Mouse (Mus musculus): ENCODE data around the gene Psg16. TPM values are rescaled to one million over a fixed set of nuclear protein-coding genes. Genes with fewer than 3 reads are reported as not detected.

The Psg16 gene
- total and polyA plus RNA-seq, 3 experiments = 0.23 to 0.67 TPM; not detected in 1

DNA sequence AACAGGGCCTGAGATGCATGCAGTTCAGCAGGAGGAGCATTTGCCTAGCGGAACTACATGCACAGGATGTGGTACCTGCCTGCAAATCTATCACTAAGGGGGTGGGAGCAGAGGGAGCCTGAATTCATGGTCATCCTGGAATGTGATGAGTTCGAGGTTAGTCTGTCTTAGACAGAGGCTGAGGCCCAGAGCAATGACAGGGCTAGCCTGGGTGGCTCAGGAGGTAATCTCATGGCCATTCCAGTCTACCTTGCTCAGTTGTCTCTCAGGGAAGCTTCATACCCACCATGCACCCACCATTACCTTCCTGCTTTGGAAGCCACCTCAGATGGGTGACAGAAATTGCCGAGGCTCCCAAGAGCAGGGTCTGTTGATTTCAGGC lies 14.4 kb upstream of the Psg16 start:
- peak; percentile 65 for DNase-seq (ENCODE audit: low read depth, low spot score)
- Histone ChIP-seq H3K9me3 (replicated peaks; ENCODE audit: insufficient read depth, low read length) (no peaks in the 10 kb centered on the region), H3K9ac (ENCODE audit: control insufficient read depth, low read depth, low read length, poor library complexity, severe bottlenecking) (peak overlapping the region; percentile 87), H3K27ac (ENCODE audit: control insufficient read depth, low read depth, low read length) (peak overlapping the region; percentile 100), H3K4me3 (ENCODE audit: control insufficient read depth in 1 of 2, insufficient read depth in 1 of 2, low read depth in 2 of 2, low read length in 2 of 2) (peak overlapping the region; percentile 59 to 61), H3K36me3 (ENCODE audit: control insufficient read depth in 1 of 2, insufficient read depth in 2 of 2, low read length in 2 of 2) (peaks cover 0 to 33% of the 10 kb centered on the region in 2 experiments; a peak in 2 of 4 replicates), H3K27me3 (ENCODE audit: control insufficient read depth in 1 of 2, insufficient read depth in 2 of 2, low read length in 2 of 2) (no peaks in the 10 kb centered on the region), H3K79me2 (ENCODE audit: control insufficient read depth, insufficient read depth, low read length, poor library complexity) (peaks cover 9% of the 10 kb centered on the region; the same call in 1 of the 2 replicates), H3K4me1 (ENCODE audit: control insufficient read depth in 1 of 2, insufficient read depth in 2 of 2, low read length in 2 of 2) (peaks cover 8 to 47% of the 10 kb centered on the region in 2 experiments)
- no peak for TF ChIP-seq ZNF384 (IDR thresholded peaks at IDR 0.05; ENCODE audit: low read depth, low read length)
- no peak for TF ChIP-seq RAD21 (IDR thresholded peaks at IDR 0.05; ENCODE audit: low read depth, low read length)
- TF ChIP-seq CHD2 (IDR thresholded peaks at IDR 0.05; ENCODE audit: low read length) = no peak
- no peak for TF ChIP-seq ELF1 (IDR thresholded peaks at IDR 0.05; ENCODE audit: low read depth, low read length)
- TF ChIP-seq E2F4 (IDR thresholded peaks at IDR 0.05; ENCODE audit: borderline replicate concordance, low read depth, low read length) = no peak
- TF ChIP-seq ZKSCAN1 (IDR thresholded peaks at IDR 0.05; ENCODE audit: low read depth, low read length) = no peak
- no peak for TF ChIP-seq JUND (IDR thresholded peaks at IDR 0.05; ENCODE audit: low read depth, low read length)
- no peak for TF ChIP-seq USF1 (IDR thresholded peaks at IDR 0.05; ENCODE audit: low read depth, low read length)
- no peak for TF ChIP-seq ZC3H11A (IDR thresholded peaks at IDR 0.05; ENCODE audit: low read depth, low read length)
- no peak for TF ChIP-seq POLR2AphosphoS5 (IDR thresholded peaks at IDR 0.05; ENCODE audit: borderline replicate concordance, low read depth, low read length)
- no peak for TF ChIP-seq SIN3A (IDR thresholded peaks at IDR 0.05; ENCODE audit: low read length)
- no peak for TF ChIP-seq NRF1 (IDR thresholded peaks at IDR 0.05; ENCODE audit: insufficient read depth, low read depth, low read length, poor library complexity, severe bottlenecking)
- TF ChIP-seq MYB (IDR thresholded peaks at IDR 0.05; ENCODE audit: low read depth, low read length) = no peak
- TF ChIP-seq KAT2A (conservative IDR thresholded peaks at IDR 0.05; ENCODE audit: low read depth, low read length) = no peak
- TF ChIP-seq ZMIZ1 (IDR thresholded peaks at IDR 0.05; ENCODE audit: low read depth, low read length) = no peak
- TF ChIP-seq POLR2A (IDR thresholded peaks at IDR 0.05; ENCODE audit: control insufficient read depth in 1 of 2, insufficient read depth in 1 of 2, low read depth in 1 of 2, low read length in 2 of 2, poor library complexity in 1 of 2) = no peak
- TF ChIP-seq UBTF (IDR thresholded peaks at IDR 0.05; ENCODE audit: borderline replicate concordance, insufficient read depth, low read depth, low read length) = no peak
- TF ChIP-seq BHLHE40 (IDR thresholded peaks at IDR 0.05; ENCODE audit: borderline replicate concordance, low read depth, low read length) = no peak
- TF ChIP-seq SMC3 (IDR thresholded peaks at IDR 0.05; ENCODE audit: low read depth, low read length) = no peak

DNA sequence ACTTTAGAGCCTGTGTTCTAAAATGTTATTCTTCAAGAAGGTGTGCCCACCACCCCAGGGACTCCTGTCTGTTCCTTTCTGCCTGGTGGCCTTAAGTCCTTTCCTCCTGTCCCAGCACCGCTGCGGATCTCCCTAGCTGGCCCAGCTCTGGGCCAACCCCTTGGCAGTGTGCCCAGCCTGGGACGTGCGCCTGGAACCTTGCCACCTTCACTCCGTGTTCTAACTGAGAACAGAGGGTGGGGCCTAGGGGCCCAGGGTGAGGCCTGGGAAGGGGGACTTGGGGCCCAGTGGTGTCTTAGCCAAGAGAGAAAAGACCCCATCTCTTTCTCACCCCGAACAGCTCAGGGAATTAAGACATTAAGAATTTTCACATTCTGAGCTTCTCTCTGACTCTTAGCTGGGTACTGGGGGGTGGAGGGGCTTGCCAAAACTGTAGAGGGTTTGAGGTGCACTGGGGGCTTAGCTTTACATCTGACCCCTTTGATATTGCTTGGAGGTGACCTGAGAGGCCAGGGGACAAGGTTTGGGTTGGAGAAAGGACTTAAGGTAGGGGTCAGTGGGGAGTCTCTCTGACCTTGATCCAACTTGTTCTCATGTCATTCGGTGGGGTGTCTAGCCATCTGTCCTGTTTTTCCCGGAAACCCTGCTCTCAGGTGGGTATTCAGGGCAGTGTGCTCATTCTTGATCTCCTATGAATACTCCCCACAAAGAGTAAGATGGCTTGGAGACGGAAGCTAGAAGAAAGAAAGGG lies 13.6 kb upstream of the Psg16 start:
- peak overlapping the region; percentile 87 for H3K9ac ChIP-seq (ENCODE audit: control insufficient read depth, low read depth, low read length, poor library complexity, severe bottlenecking)
- H3K4me1 ChIP-seq (ENCODE audit: control insufficient read depth in 1 of 2, insufficient read depth in 2 of 2, low read length in 2 of 2) = peaks cover 8 to 47% of the 10 kb centered on the region in 2 experiments
- TF ChIP-seq CTCF (IDR thresholded peaks at IDR 0.05 in 2 of 3, conservative IDR thresholded peaks at IDR 0.05 in 1 of 3; ENCODE audit: control insufficient read depth in 1 of 3, insufficient read depth in 1 of 3, low read depth in 2 of 3, low read length in 3 of 3, poor library complexity in 1 of 3, severe bottlenecking in 1 of 3) (no peak), HCFC1 (IDR thresholded peaks at IDR 0.05; ENCODE audit: low read depth, low read length) (0 out of 2 replicates have a peak, but pooled peaks have one; percentile 54), BHLHE40 (IDR thresholded peaks at IDR 0.05; ENCODE audit: borderline replicate concordance, low read depth, low read length) (peak; percentile 59; the same call in 1 of the 2 replicates), NELFE (IDR thresholded peaks at IDR 0.05; ENCODE audit: low read depth, low read length) (peak; percentile 65), ZMIZ1 (IDR thresholded peaks at IDR 0.05; ENCODE audit: low read depth, low read length) (peak; percentile 66), ELF1 (IDR thresholded peaks at IDR 0.05; ENCODE audit: low read depth, low read length) (0 out of 2 replicates have a peak, but pooled peaks have one; percentile 14), POLR2A (IDR thresholded peaks at IDR 0.05; ENCODE audit: control insufficient read depth in 1 of 2, insufficient read depth in 1 of 2, low read depth in 1 of 2, low read length in 2 of 2, poor library complexity in 1 of 2) (peak; percentile 19 to 62; a peak in 1 of 4 replicates), NRF1 (IDR thresholded peaks at IDR 0.05; ENCODE audit: insufficient read depth, low read depth, low read length, poor library complexity, severe bottlenecking) (no peak), MAZ (IDR thresholded peaks at IDR 0.05; ENCODE audit: low read depth, low read length) (no peak; the same call in 1 of the 2 replicates), POLR2AphosphoS5 (IDR thresholded peaks at IDR 0.05; ENCODE audit: borderline replicate concordance, low read depth, low read length) (peak; percentile 18; the same call in 1 of the 2 replicates), ZNF384 (IDR thresholded peaks at IDR 0.05; ENCODE audit: low read depth, low read length) (no peak), TCF12 (IDR thresholded peaks at IDR 0.05; ENCODE audit: low read depth, low read length) (peak; percentile 37), TBP (IDR thresholded peaks at IDR 0.05; ENCODE audit: low read depth, low read length) (peak; percentile 69; the same call in 1 of the 2 replicates), POLR2AphosphoS2 (IDR thresholded peaks at IDR 0.05; ENCODE audit: low read length) (peak; percentile 34; the same call in 1 of the 2 replicates), EP300 (IDR thresholded peaks at IDR 0.05; ENCODE audit: low read depth in 1 of 2, low read length in 2 of 2) (peak; percentile 46 to 82), ETS1 (IDR thresholded peaks at IDR 0.05; ENCODE audit: low read depth, low read length) (peak; percentile 82)

More for the DNA sequence above, 13.6 kb upstream of the Psg16 start:
- H3K79me2 ChIP-seq (ENCODE audit: control insufficient read depth, insufficient read depth, low read length, poor library complexity) = peaks cover 7% of the 10 kb centered on the region; the same call in 1 of the 2 replicates
- peak overlapping the region; percentile 100 for H3K27ac ChIP-seq (ENCODE audit: control insufficient read depth, low read depth, low read length)
- no peaks in the 10 kb centered on the region for H3K9me3 ChIP-seq (replicated peaks; ENCODE audit: insufficient read depth, low read length)
- no peaks in the 10 kb centered on the region for H3K27me3 ChIP-seq (ENCODE audit: control insufficient read depth in 1 of 2, insufficient read depth in 2 of 2, low read length in 2 of 2)
- peak overlapping the region; percentile 61 to 66 for H3K4me3 ChIP-seq (ENCODE audit: control insufficient read depth in 1 of 2, insufficient read depth in 1 of 2, low read depth in 2 of 2, low read length in 2 of 2)
- peaks cover 0 to 33% of the 10 kb centered on the region in 2 experiments; a peak in 2 of 4 replicates for H3K36me3 ChIP-seq (ENCODE audit: control insufficient read depth in 1 of 2, insufficient read depth in 2 of 2, low read length in 2 of 2)
- DNase-seq (ENCODE audit: low read depth, low spot score) = peak; percentile 95
